Mouse (Mus musculus): ENCODE data around the gene Anp32b. TPM values are rescaled to one million over a fixed set of nuclear protein-coding genes. Genes with fewer than 3 reads are reported as not detected.
A peak's percentile ranks its signal among the peaks of the same experiment; 100 is the strongest.

Gene Anp32b
- polyA plus RNA-seq, 1 experiment from 2014 or later, result 242 TPM

- H3K27ac ChIP-seq (ENCODE audit: low read length), result no peak overlapping the region
- H3K4me3 ChIP-seq (ENCODE audit: low read depth, low read length), result peak overlapping the region; percentile 56
- H3K9ac ChIP-seq (replicated peaks; ENCODE audit: low read depth, low read length), result peak overlapping the region; percentile 45
- H3K4me2 ChIP-seq (replicated peaks; ENCODE audit: low read depth, low read length), result peak overlapping the region; percentile 63
- under 1% methylated on average over 88 of the region's 94 CpGs for WGBS
- peaks cover 13% of the 10 kb centered on the region; the same call in 1 of the 2 replicates for H3K36me3 ChIP-seq (ENCODE audit: control insufficient read depth, insufficient read depth, low read length)
- no peaks in the 10 kb centered on the region for H3K27me3 ChIP-seq (ENCODE audit: control insufficient read depth, insufficient read depth, low read length)
- ATAC-seq (ENCODE audit: insufficient number of reproducible peaks, insufficient read depth, low FRiP score, low read depth), result peak; percentile 96
- no peaks in the 10 kb centered on the region for H3K9me3 ChIP-seq (ENCODE audit: control insufficient read depth, low read depth, low read length)
- H3K4me1 ChIP-seq (ENCODE audit: control insufficient read depth, insufficient read depth, low read length), result 0 out of 2 replicates have a peak, but pooled peaks cover 3% of the 10 kb centered on the region
Observed at GRCm38 (mm10) chr4:46506801-46507610, 56.3 kb downstream of the Anp32b start.

GRCm38 (mm10) chr4:46507736-46508460 lies 57.2 kb downstream of the Anp32b start:
- Histone ChIP-seq H3K9ac (replicated peaks; ENCODE audit: low read depth, low read length) (no peak overlapping the region), H3K4me1 (ENCODE audit: control insufficient read depth, insufficient read depth, low read length) (0 out of 2 replicates have a peak, but pooled peaks cover 3% of the 10 kb centered on the region), H3K4me2 (replicated peaks; ENCODE audit: low read depth, low read length) (peak overlapping the region; percentile 43), H3K36me3 (ENCODE audit: control insufficient read depth, insufficient read depth, low read length) (peaks cover 4% of the 10 kb centered on the region; the same call in 1 of the 2 replicates), H3K9me3 (ENCODE audit: control insufficient read depth, low read depth, low read length) (no peaks in the 10 kb centered on the region), H3K27ac (ENCODE audit: low read length) (peak overlapping the region; percentile 39; the same call in 1 of the 2 replicates), H3K27me3 (ENCODE audit: control insufficient read depth, insufficient read depth, low read length) (no peaks in the 10 kb centered on the region), H3K4me3 (ENCODE audit: low read depth, low read length) (peak overlapping the region; percentile 56; the same call in 1 of the 2 replicates)
- peak; percentile 66; the same call in 1 of the 2 replicates for ATAC-seq (ENCODE audit: insufficient number of reproducible peaks, insufficient read depth, low FRiP score, low read depth)
- WGBS, result 10% methylated on average over 16 of the region's 16 CpGs

DNA sequence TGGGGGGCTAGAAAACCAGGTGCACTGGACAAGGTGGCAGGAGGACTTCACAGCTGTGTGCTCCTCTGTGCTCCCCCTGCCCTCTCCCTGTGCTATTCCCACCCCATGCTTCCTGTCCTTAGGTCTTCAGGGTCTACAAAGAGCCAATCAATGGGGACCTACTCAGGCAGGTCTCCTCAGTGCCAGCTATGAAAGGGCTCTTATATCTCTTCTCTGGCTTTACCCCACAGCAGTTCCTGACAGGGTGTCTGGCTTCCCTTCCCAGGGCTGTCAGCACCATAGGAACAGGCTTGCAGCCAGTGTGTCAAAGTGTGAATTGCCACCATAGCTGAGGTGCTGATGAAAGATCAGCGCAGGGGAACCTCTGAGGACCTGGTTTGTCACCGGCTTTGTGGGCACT lies 69.8 kb downstream of the Anp32b start:
- Histone ChIP-seq H3K9ac (replicated peaks; ENCODE audit: low read depth, low read length) (no peak overlapping the region), H3K36me3 (ENCODE audit: control insufficient read depth, insufficient read depth, low read length) (no peaks in the 10 kb centered on the region), H3K4me2 (replicated peaks; ENCODE audit: low read depth, low read length) (no peak overlapping the region), H3K9me3 (ENCODE audit: control insufficient read depth, low read depth, low read length) (no peaks in the 10 kb centered on the region), H3K27me3 (ENCODE audit: control insufficient read depth, insufficient read depth, low read length) (no peaks in the 10 kb centered on the region), H3K4me1 (ENCODE audit: control insufficient read depth, insufficient read depth, low read length) (no peaks in the 10 kb centered on the region), H3K4me3 (ENCODE audit: low read depth, low read length) (no peak overlapping the region), H3K27ac (ENCODE audit: low read length) (no peak overlapping the region)
- ATAC-seq (ENCODE audit: insufficient number of reproducible peaks, insufficient read depth, low FRiP score, low read depth), result no peak
- 57% methylated on average over 2 of the region's 2 CpGs for WGBS

DNA sequence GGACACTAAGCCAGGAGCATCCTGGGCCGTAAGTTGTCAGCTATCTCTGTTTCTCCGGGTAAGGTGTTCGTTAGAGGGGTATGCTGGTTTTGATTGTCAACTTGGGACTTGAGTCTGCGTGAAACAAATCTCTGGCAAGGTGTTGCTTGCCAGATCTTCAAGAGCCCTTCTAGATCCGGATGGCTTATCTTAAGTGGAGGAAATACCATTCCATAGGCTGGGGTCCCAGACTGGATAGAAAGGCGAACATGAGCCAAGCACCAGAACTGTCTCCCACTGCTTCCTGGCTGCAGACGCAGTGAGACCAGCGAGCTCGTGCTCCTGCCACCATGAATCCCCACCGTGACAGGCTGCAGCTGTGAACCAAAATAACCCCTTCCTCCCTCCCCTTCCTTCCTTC lies 70.8 kb downstream of the Anp32b start:
- WGBS, result 75% methylated on average over 10 of the region's 10 CpGs
- Histone ChIP-seq H3K36me3 (ENCODE audit: control insufficient read depth, insufficient read depth, low read length) (no peaks in the 10 kb centered on the region), H3K27ac (ENCODE audit: low read length) (no peak overlapping the region), H3K4me2 (replicated peaks; ENCODE audit: low read depth, low read length) (no peak overlapping the region), H3K4me1 (ENCODE audit: control insufficient read depth, insufficient read depth, low read length) (no peaks in the 10 kb centered on the region), H3K9ac (replicated peaks; ENCODE audit: low read depth, low read length) (no peak overlapping the region), H3K27me3 (ENCODE audit: control insufficient read depth, insufficient read depth, low read length) (no peaks in the 10 kb centered on the region), H3K4me3 (ENCODE audit: low read depth, low read length) (no peak overlapping the region), H3K9me3 (ENCODE audit: control insufficient read depth, low read depth, low read length) (no peaks in the 10 kb centered on the region)
- ATAC-seq (ENCODE audit: insufficient number of reproducible peaks, insufficient read depth, low FRiP score, low read depth), result no peak

Other genes with a start within 250 kb of the Anp32b start
- 0.27 and 0.60 TPM in 2 replicates for gene Foxe1, start 107.3 kb upstream of the Anp32b start, polyA plus RNA-seq (2014; fragmentation: Nextera tagmentation; extraction: Ambion mirVana)
- 8.9 and 11.2 TPM in 2 replicates for gene Trmo, start 61.5 kb upstream of the Anp32b start, polyA plus RNA-seq (2014; fragmentation: Nextera tagmentation; extraction: Ambion mirVana)
- gene Hemgn, start 37.4 kb upstream of the Anp32b start, polyA plus RNA-seq (2014; fragmentation: Nextera tagmentation; extraction: Ambion mirVana), result 0.39 and 0.94 TPM in 2 replicates
- 75.9 and 77.2 TPM in 2 replicates for gene Nans, start 38.3 kb downstream of the Anp32b start, polyA plus RNA-seq (2014; fragmentation: Nextera tagmentation; extraction: Ambion mirVana)
- 4.9 and 6.0 TPM in 2 replicates for gene Trim14, start 85.2 kb downstream of the Anp32b start, polyA plus RNA-seq (2014; fragmentation: Nextera tagmentation; extraction: Ambion mirVana)
- gene Coro2a, start 151.3 kb downstream of the Anp32b start, polyA plus RNA-seq (2014; fragmentation: Nextera tagmentation; extraction: Ambion mirVana), result 10.8 and 11.7 TPM in 2 replicates
- gene Tbc1d2, start 199.3 kb downstream of the Anp32b start, polyA plus RNA-seq (2014; fragmentation: Nextera tagmentation; extraction: Ambion mirVana), result 2.2 and 2.3 TPM in 2 replicates

Measured in stomach, embryonic 14.5 days (tissue).